ENCODE assay signal across 13 mouse cellular contexts in the genomic region with DNA sequence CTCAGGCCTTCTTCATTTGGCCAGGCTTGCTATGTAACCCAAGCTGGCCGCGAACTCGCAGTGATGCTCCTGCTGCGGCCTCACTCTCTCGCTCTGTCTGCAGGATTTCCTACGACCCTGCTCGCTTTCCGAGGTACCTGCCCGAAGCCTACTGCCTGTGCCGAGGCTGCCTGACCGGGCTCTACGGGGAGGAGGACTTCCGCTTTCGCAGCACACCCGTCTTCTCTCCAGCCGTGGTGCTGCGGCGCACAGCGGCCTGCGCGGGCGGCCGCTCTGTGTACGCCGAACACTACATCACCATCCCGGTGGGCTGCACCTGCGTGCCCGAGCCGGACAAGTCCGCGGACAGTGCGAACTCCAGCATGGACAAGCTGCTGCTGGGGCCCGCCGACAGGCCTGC. TPM values are rescaled to one million over a fixed set of nuclear protein-coding genes. Genes with fewer than 3 reads are reported as not detected.
DNase-seq lines count a peak whose midpoint lies in the region; ATAC-seq lines count a peak whose summit lies in the region.
"Had no signal": no experiment of that assay in that cellular context is flagged by ENCODE, and none has a peak within 500 bp of the region (broad histone marks: within the 10 kb centered on the region; RNA-seq: fewer than 3 reads in every experiment).

No protein-coding gene starts in this region.

- peaks cover 18% of the 10 kb centered on the region for H3K4me1 ChIP-seq in heart, embryonic 15.5 days (replicated peaks)
- peaks cover 17% of the 10 kb centered on the region for H3K4me1 ChIP-seq in limb, embryonic 12.5 days (replicated peaks)

- H3K9ac ChIP-seq in heart, embryonic 15.5 days = no peak overlapping the region
- H3K9ac ChIP-seq in limb, embryonic 12.5 days (replicated peaks) = no peak overlapping the region
- H3K9ac ChIP-seq: intestine, embryonic 15.5 days; neural tube, embryonic 15.5 days had no signal

- no peaks in the 10 kb centered on the region for H3K9me3 ChIP-seq in heart, embryonic 15.5 days (replicated peaks)
- peaks cover 6% of the 10 kb centered on the region; the same call in 1 of the 2 replicates for H3K9me3 ChIP-seq in limb, embryonic 12.5 days
- H3K9me3 ChIP-seq: G1E; intestine, embryonic 15.5 days; neural tube, embryonic 15.5 days had no signal

- no peaks in the 10 kb centered on the region for H3K27me3 ChIP-seq in heart, embryonic 15.5 days
- H3K27me3 ChIP-seq in limb, embryonic 12.5 days = peaks cover 12% of the 10 kb centered on the region; the same call in 1 of the 2 replicates
- H3K27me3 ChIP-seq: intestine, embryonic 15.5 days; neural tube, embryonic 15.5 days had no signal

- H3K27ac ChIP-seq in heart, embryonic 15.5 days = no peak overlapping the region
- H3K27ac ChIP-seq in limb, embryonic 12.5 days = no peak overlapping the region
- H3K27ac ChIP-seq: intestine, embryonic 15.5 days; neural tube, embryonic 15.5 days had no signal

- no peak for ATAC-seq in heart, embryonic 15.5 days (replicated peaks; ENCODE audit: insufficient number of reproducible peaks, insufficient read depth, low FRiP score, low read depth)
- ATAC-seq in limb, embryonic 12.5 days (ENCODE audit: insufficient number of reproducible peaks, insufficient read depth, low FRiP score, low TSS enrichment, low read depth) = no peak
- ATAC-seq: intestine, embryonic 15.5 days had no signal

- peak overlapping the region; percentile 10; the same call in 1 of the 2 replicates for H3K4me3 ChIP-seq in heart, embryonic 15.5 days
- H3K4me3 ChIP-seq in limb, embryonic 12.5 days (replicated peaks) = no peak overlapping the region
- H3K4me3 ChIP-seq: intestine, embryonic 15.5 days; neural tube, embryonic 15.5 days had no signal

- DNase-seq in heart, adult 8-10 months (ENCODE audit: low spot score) = no peak
- peak; percentile 27 to 29 for DNase-seq in B cell, adult 2 months
- DNase-seq in ZHBTc4 (ENCODE audit: low read depth, low spot score) = peak; percentile 65
- DNase-seq in adipocyte (ENCODE audit: low spot score) = no peak
- no peak for DNase-seq in retina, postnatal 1 day
- DNase-seq in cerebellum, adult 11-12 months = no peak
- DNase-seq: adrenal gland, postnatal 36 days; cerebellum, postnatal 14 days had no signal

- H3K4me2 ChIP-seq in heart, embryonic 15.5 days = peak overlapping the region; percentile 49
- peak overlapping the region; percentile 24; the same call in 1 of the 2 replicates for H3K4me2 ChIP-seq in limb, embryonic 12.5 days
- H3K4me2 ChIP-seq: intestine, embryonic 15.5 days; neural tube, embryonic 15.5 days had no signal

- 70% methylated on average over 34 of the region's 34 CpGs for WGBS in heart, embryonic 15.5 days
- WGBS in limb, embryonic 12.5 days = 62% methylated on average over 34 of the region's 34 CpGs

- no peaks in the 10 kb centered on the region for H3K36me3 ChIP-seq in heart, embryonic 15.5 days
- 0 out of 2 replicates have a peak, but pooled peaks cover 3% of the 10 kb centered on the region for H3K36me3 ChIP-seq in limb, embryonic 12.5 days
- H3K36me3 ChIP-seq: intestine, embryonic 15.5 days had no signal

RNA-seq across cellular contexts. Expression of a gene that starts 17.7 kb away (rescaled TPM):
- 2.1 and 2.9 TPM in 2 replicates for polyA plus RNA-seq in heart, embryonic 15.5 days (2015; fragmentation: Nextera tagmentation; extraction: Ambion mirVana)
- 1 to 10 TPM; 3.3 to 5.0 (median 3.8) TPM for total RNA-seq in heart, adult 8-10 months (2022)
- polyA plus RNA-seq in limb, embryonic 12.5 days (2016; fragmentation: Nextera tagmentation; extraction: Ambion mirVana) = 3.5 and 4.8 TPM in 2 replicates
- total RNA-seq: G1E had no signal

RNA-seq across cellular contexts. Expression of a gene that starts 29.2 kb away (rescaled TPM):
- 63.3 and 69.0 TPM in 2 replicates for polyA plus RNA-seq in heart, embryonic 15.5 days (2015; fragmentation: Nextera tagmentation; extraction: Ambion mirVana)
- total RNA-seq in heart, adult 8-10 months (2022) = 10 to 100 TPM; 31.9 to 38.7 (median 35.1) TPM
- polyA plus RNA-seq in limb, embryonic 12.5 days (2016; fragmentation: Nextera tagmentation; extraction: Ambion mirVana) = 100 and 110 TPM in 2 replicates

Comparison
In these comparisons a context has a peak if more than half of its experiments do, and no peak if none do; other contexts are left out.
1. DNase-seq: peak in B cell, adult 2 months (2 of 2) and ZHBTc4 (single experiment); none in heart, adult 8-10 months (single experiment), adipocyte (single experiment), retina, postnatal 1 day (single experiment) and cerebellum, adult 11-12 months (single experiment).